Mouse (Mus musculus): ENCODE measurements around the gene Nmu. TPM values are rescaled to one million over a fixed set of nuclear protein-coding genes. Genes with fewer than 3 reads are reported as not detected.
A peak's percentile ranks its signal among the peaks of the same experiment; 100 is the strongest.

Nmu gene
- total RNA-seq, 2 experiments from 2014 or later = not detected

GRCm38 (mm10) chr5:76321249-76322196 lies 42.1 kb downstream of the Nmu start:
- no peak for DNase-seq
- intact Hi-C loops (cut with DNase I) = no loop called here

- intact Hi-C loops (cut with DNase I) = no loop called here
- DNase-seq = no peak
Measured at GRCm38 (mm10) chr5:76308206-76308605, 55.4 kb downstream of the Nmu start.

GRCm38 (mm10) chr5:76306261-76306660 lies 57.3 kb downstream of the Nmu start:
- DNase-seq = no peak
- intact Hi-C loops (cut with DNase I) = no loop called here

- intact Hi-C loops (cut with DNase I) = loop anchor here (2.0 kb wide), 1 partner anchor 223 kb away; the partner anchor contains the start of gene Exoc1
- DNase-seq = no peak
Measured at GRCm38 (mm10) chr5:76305616-76306015, 58.0 kb downstream of the Nmu start.

- intact Hi-C loops (cut with DNase I) = loop anchor here (2.0 to 5.0 kb wide), 4 partner anchors 102 to 432 kb away; partner anchors contain the start of genes Exoc1 and Srd5a3
- peak; percentile 86 to 96 for DNase-seq
Measured at GRCm38 (mm10) chr5:76304452-76305341, 58.9 kb downstream of the Nmu start, which contains the start of gene Clock. Gene Clock (minus strand): TSS chr5:76304792.

- intact Hi-C loops (cut with DNase I) = loop anchor here (2.0 to 5.0 kb wide), 4 partner anchors 102 to 432 kb away; partner anchors contain the start of genes Exoc1 and Srd5a3
- DNase-seq = peak; percentile 84 to 86
Measured at GRCm38 (mm10) chr5:76303745-76304451, 59.7 kb downstream of the Nmu start.

GRCm38 (mm10) chr5:76303379-76303744 lies 60.2 kb downstream of the Nmu start:
- intact Hi-C loops (cut with DNase I) = loop anchor here (5.0 kb wide), 3 partner anchors 101 to 431 kb away; partner anchors contain the start of gene Srd5a3
- no peak for DNase-seq

GRCm38 (mm10) chr5:76302009-76302408 lies 61.6 kb downstream of the Nmu start:
- DNase-seq = no peak
- intact Hi-C loops (cut with DNase I) = loop anchor here (5.0 kb wide), 3 partner anchors 100 to 430 kb away; partner anchors contain the start of gene Srd5a3

- no peak for DNase-seq
- intact Hi-C loops (cut with DNase I) = no loop called here
Measured at GRCm38 (mm10) chr5:76289234-76289691, 74.3 kb downstream of the Nmu start.

GRCm38 (mm10) chr5:76288256-76288655 lies 75.3 kb downstream of the Nmu start:
- DNase-seq = no peak
- intact Hi-C loops (cut with DNase I) = no loop called here

- intact Hi-C loops (cut with DNase I) = no loop called here
- DNase-seq = no peak
Measured at GRCm38 (mm10) chr5:76287062-76287461, 76.5 kb downstream of the Nmu start.

- intact Hi-C loops (cut with DNase I) = no loop called here
- no peak for DNase-seq
Measured at GRCm38 (mm10) chr5:76285699-76286098, 77.9 kb downstream of the Nmu start.

- no peak for DNase-seq
- intact Hi-C loops (cut with DNase I) = no loop called here
Measured at GRCm38 (mm10) chr5:76283890-76284289, 79.7 kb downstream of the Nmu start.

Other genes starting within 250 kb of the Nmu start
- 1 to 10 TPM; 9.0 to 9.2 TPM for gene Srd5a3, start 223.5 kb downstream of the Nmu start, total RNA-seq (2021)
- gene Tmem165, start 179.9 kb downstream of the Nmu start, total RNA-seq (2021) = 10 to 100 TPM; 19.3 to 23.3 TPM
- gene Clock, start 59.0 kb downstream of the Nmu start, total RNA-seq (2021) = 10 to 100 TPM; 24.8 to 30.5 TPM
- not detected for gene Pdcl2, start 32.6 kb downstream of the Nmu start, total RNA-seq (2021)
- not detected for gene Gm7271, start 120.3 kb upstream of the Nmu start, total RNA-seq (2021)
- 10 to 100 TPM; 11.9 to 15.2 TPM for gene Exoc1, start 165.5 kb upstream of the Nmu start, total RNA-seq (2021)
- gene Cep135, start 224.9 kb upstream of the Nmu start, total RNA-seq (2021) = 1 to 10 TPM; 3.1 to 3.4 TPM